Mouse (Mus musculus) kidney, postnatal 0 days (tissue): Measurements from ENCODE around the gene Gm26741. TPM values are rescaled to one million over a fixed set of nuclear protein-coding genes. Genes with fewer than 3 reads are reported as not detected.

Experiments used
- ATAC-seq: fragments of 200-750 bp; cut with Nextera tagmentation; replicated peaks from 2 replicates; pipeline ENCODE4 v1.8.0; 2017; ENCODE audit warnings: low read depth, moderate number of reproducible peaks, moderate TSS enrichment, moderate library complexity; ENCODE audit not compliant: low FRiP score
- DNase-seq: peaks from one replicate; pipeline ENCODE4 v3.0.0-alpha.2; 2016; ENCODE audit warnings: low spot score
- H3K27ac ChIP-seq: fragments of 300-500 bp; sonication (generic); 2 replicates; pipeline ENCODE4 v1.5.1; 2014; ENCODE audit warnings: mild to moderate bottlenecking
- H3K27me3 ChIP-seq: fragments of 300-500 bp; sonication (generic); 2 replicates; pipeline ENCODE4 v1.6.1; 2014; ENCODE audit warnings: low read length, mixed read lengths; ENCODE audit not compliant: insufficient read depth
- H3K36me3 ChIP-seq: fragments of 300-500 bp; sonication (generic); 2 replicates; pipeline ENCODE4 v1.6.1; 2014; ENCODE audit warnings: low read length, mixed read lengths; ENCODE audit not compliant: insufficient read depth
- H3K4me1 ChIP-seq: fragments of 300-500 bp; sonication (generic); replicated peaks from 2 replicates; pipeline ENCODE4 v1.6.1; 2014; ENCODE audit warnings: antibody characterized with exemption, low read length, mixed read lengths; ENCODE audit not compliant: insufficient read depth
- H3K4me2 ChIP-seq: fragments of 300-500 bp; sonication (generic); 2 replicates; pipeline ENCODE4 v1.6.1; 2014; ENCODE audit warnings: mild to moderate bottlenecking, low read length, moderate library complexity, mixed read lengths
- H3K4me3 ChIP-seq: fragments of 300-500 bp; sonication (generic); replicated peaks from 2 replicates; pipeline ENCODE4 v1.5.1; 2014; ENCODE audit warnings: low read depth, low read length
- H3K9ac ChIP-seq: fragments of 300-500 bp; sonication (generic); 2 replicates; pipeline ENCODE4 v1.6.1; 2014; ENCODE audit warnings: low read depth, low read length
- H3K9me3 ChIP-seq: fragments of 300-500 bp; sonication (generic); replicated peaks from 2 replicates; pipeline ENCODE4 v1.6.1; 2016; ENCODE audit warnings: low read length, inconsistent platforms, mixed read lengths
- CTCF ChIP-seq: IDR thresholded peaks from 2 replicates; pipeline ENCODE4 v1.5.1; 2016; ENCODE audit warnings: antibody characterized with exemption, low read depth, mild to moderate bottlenecking, moderate library complexity
- WGBS: fragments of 180-500 bp; shearing (Covaris S2); extraction: QIAGEN DNeasy Blood & Tissue Kit; methylation state at CpG from one replicate; pipeline ENCODE4 v1.1.7; 2014; 5-methylcytosine and 5-hydroxymethylcytosine counted together
- polyA plus RNA-seq: library from polyadenylated mRNA; unstranded; fragments of >200 nt; fragmentation: Nextera tagmentation; extraction: Ambion mirVana; gene quantifications from 2 replicates; pipeline ENCODE4 v1.2.1, GENCODE M21; 2015

Gm26741 gene
- polyA plus RNA-seq, 1 experiment from 2014 or later: not detected

DNA sequence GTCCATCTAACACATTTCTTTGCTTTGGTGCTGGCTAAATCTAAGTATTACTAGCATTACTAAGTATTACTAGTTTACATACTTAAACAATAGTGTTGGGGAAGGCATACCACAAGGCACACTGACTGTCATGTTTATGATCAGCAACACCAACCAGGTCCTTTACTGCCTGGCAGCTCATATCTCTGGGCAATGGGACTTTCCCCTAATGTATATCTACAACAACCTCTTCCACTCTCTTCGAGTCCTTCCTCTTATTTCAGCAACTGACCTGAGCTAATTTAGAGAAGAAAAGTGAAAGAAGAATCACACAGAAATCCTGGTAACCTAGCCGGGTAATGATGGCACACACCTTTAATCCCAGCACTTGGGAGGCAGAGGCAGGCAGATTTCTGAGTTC, 17.9 kb downstream of the Gm26741 start:
- 90% methylated on average over 2 of the region's 2 CpGs for WGBS
- Histone ChIP-seq H3K4me3 (no peak overlapping the region), H3K4me2 (no peak overlapping the region), H3K9ac (no peak overlapping the region), H3K4me1 (no peaks in the 10 kb centered on the region), H3K27me3 (no peaks in the 10 kb centered on the region), H3K36me3 (no peaks in the 10 kb centered on the region), H3K27ac (no peak overlapping the region), H3K9me3 (no peaks in the 10 kb centered on the region)
- ATAC-seq (no peak), DNase-seq (no peak)
- no peak for TF ChIP-seq CTCF

GRCm38 (mm10) chr10:52377813-52378212, 19.2 kb downstream of the Gm26741 start:
- TF ChIP-seq CTCF: no peak
- 0 out of 2 replicates have a peak, but pooled peaks cover 1% of the 10 kb centered on the region for H3K4me1 ChIP-seq
- no peak overlapping the region for H3K4me2 ChIP-seq
- no peak overlapping the region for H3K27ac ChIP-seq
- 86% methylated on average over 2 of the region's 2 CpGs for WGBS
- no peaks in the 10 kb centered on the region for H3K9me3 ChIP-seq
- no peaks in the 10 kb centered on the region for H3K27me3 ChIP-seq
- ATAC-seq (no peak), DNase-seq (no peak)
- H3K36me3 ChIP-seq: no peaks in the 10 kb centered on the region
- H3K4me3 ChIP-seq: no peak overlapping the region
- no peak overlapping the region for H3K9ac ChIP-seq

GRCm38 (mm10) chr10:52381321-52381801, 22.8 kb downstream of the Gm26741 start:
- Histone ChIP-seq H3K4me2 (peak overlapping the region; percentile 73), H3K4me1 (0 out of 2 replicates have a peak, but pooled peaks cover 4% of the 10 kb centered on the region), H3K36me3 (no peaks in the 10 kb centered on the region), H3K9me3 (no peaks in the 10 kb centered on the region), H3K4me3 (peak overlapping the region; percentile 77), H3K9ac (peak overlapping the region; percentile 82), H3K27ac (peak overlapping the region; percentile 97), H3K27me3 (no peaks in the 10 kb centered on the region)
- ATAC-seq (peak; percentile 23; the same call in 1 of the 2 replicates), DNase-seq (peak; percentile 29)
- under 1% methylated on average over 19 of the region's 19 CpGs for WGBS
- no peak for TF ChIP-seq CTCF

DNA sequence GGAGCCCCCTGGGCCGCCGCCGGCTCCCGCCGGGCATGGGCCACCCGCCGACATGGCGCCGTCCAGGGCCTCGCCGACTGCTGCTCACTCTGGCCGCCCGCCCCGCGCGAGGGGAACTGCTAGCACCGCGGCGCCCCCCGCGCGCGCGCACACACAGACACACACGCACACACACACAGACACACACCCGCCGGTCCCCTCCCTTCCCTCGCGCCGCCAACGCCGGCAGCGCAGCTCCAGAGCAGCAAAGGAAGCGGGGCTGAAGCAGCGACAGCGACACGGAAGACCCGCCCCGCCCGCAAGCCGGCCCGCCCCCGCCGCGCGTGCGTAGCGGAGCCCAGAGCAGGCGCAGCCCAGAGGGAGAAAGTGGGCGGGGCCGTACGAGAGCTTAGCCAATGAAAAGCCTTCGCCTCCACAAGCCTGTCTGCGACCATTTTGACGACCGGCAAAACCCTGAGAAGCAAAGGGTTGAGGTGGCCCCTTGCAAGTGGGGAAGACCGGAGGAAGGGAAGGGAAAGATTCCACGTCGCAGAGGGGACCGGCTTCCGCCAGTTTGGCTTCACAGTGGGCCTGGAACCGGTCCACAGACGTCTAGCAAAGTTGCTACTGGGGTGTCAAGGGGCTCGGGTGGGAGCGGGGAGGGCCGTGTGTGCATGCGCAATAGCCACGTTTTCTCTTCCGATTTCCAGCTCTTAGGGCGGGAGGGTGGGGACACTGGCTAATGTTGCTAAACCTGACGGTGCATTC, 23.5 kb downstream of the Gm26741 start, which contains the start of gene Gopc:
Gene Gopc, minus strand, starts transcription at position 280 of the 747 bp plus-strand sequence.
- peak within 1 kb of the TSS; percentile 97 for H3K27ac ChIP-seq
- DNase-seq (peak; percentile 99), ATAC-seq (peak; percentile 99)
- H3K4me1 ChIP-seq: 0 out of 2 replicates have a peak, but pooled peaks cover 4% of the 10 kb centered on the region
- no peaks in the 10 kb centered on the region for H3K9me3 ChIP-seq
- H3K36me3 ChIP-seq: no peaks in the 10 kb centered on the region
- WGBS: under 1% methylated on average over 56 of the region's 71 CpGs
- peak within 1 kb of the TSS; percentile 73 for H3K4me2 ChIP-seq
- no peak for TF ChIP-seq CTCF
- no peaks in the 10 kb centered on the region for H3K27me3 ChIP-seq
- H3K9ac ChIP-seq: peak within 1 kb of the TSS; percentile 82
- H3K4me3 ChIP-seq: peak within 1 kb of the TSS; percentile 77

DNA sequence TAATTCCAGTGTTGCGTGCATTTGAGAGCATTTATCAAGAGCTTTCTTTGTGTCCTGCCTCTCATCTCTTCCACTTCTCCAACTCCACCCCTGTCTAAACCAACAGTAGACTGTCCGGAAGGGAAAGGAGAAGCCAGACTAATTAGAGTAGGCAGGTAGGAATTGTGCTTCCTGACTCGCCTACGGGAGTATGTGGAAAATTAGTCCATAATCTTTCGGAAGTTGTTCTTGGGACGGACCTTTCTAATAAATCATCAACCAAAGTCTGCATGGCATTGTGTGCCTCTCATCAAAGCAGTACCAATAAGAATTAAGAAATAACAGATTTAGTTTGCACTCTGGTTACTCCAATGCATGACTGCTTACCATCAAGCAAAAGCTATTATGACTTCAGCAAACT, 24.5 kb downstream of the Gm26741 start:
- H3K9me3 ChIP-seq: no peaks in the 10 kb centered on the region
- H3K4me1 ChIP-seq: 0 out of 2 replicates have a peak, but pooled peaks cover 4% of the 10 kb centered on the region
- H3K9ac ChIP-seq: peak overlapping the region; percentile 65; the same call in 1 of the 2 replicates
- H3K27me3 ChIP-seq: no peaks in the 10 kb centered on the region
- TF ChIP-seq CTCF: no peak
- 63% methylated on average over 6 of the region's 6 CpGs for WGBS
- DNase-seq: no peak
- H3K36me3 ChIP-seq: no peaks in the 10 kb centered on the region
- H3K4me3 ChIP-seq: peak overlapping the region; percentile 77; the same call in 1 of the 2 replicates
- ATAC-seq: no peak
- peak overlapping the region; percentile 97 for H3K27ac ChIP-seq
- peak overlapping the region; percentile 72 for H3K4me2 ChIP-seq

- DNase-seq (no peak), ATAC-seq (no peak)
- H3K9ac ChIP-seq: no peak overlapping the region
- no peak for TF ChIP-seq CTCF
- H3K4me1 ChIP-seq: 0 out of 2 replicates have a peak, but pooled peaks cover 4% of the 10 kb centered on the region
- WGBS: 93% methylated on average over 1 of the region's 1 CpGs
- H3K4me3 ChIP-seq: no peak overlapping the region
- H3K4me2 ChIP-seq: no peak overlapping the region
- H3K27me3 ChIP-seq: no peaks in the 10 kb centered on the region
- H3K27ac ChIP-seq: no peak overlapping the region
- no peaks in the 10 kb centered on the region for H3K9me3 ChIP-seq
- no peaks in the 10 kb centered on the region for H3K36me3 ChIP-seq
Measured at GRCm38 (mm10) chr10:52383522-52383921, 25.0 kb downstream of the Gm26741 start.
